Mouse (Mus musculus) MEL (cell line): ENCODE measurements around the gene Gfra4.

Experiments used
- EP300 ChIP-seq, 2 experiments: IDR thresholded peaks; 2 replicates each; pipeline ENCODE4 v1.6.1; 2011; ENCODE audit warnings: improper control_type of control experiment in 2 of 2, low read length in 2 of 2, low read depth in 1 of 2, mild to moderate bottlenecking in 1 of 2
- MYC ChIP-seq: IDR thresholded peaks from 2 replicates; pipeline ENCODE4 v1.6.1; 2011; ENCODE audit warnings: low read depth, mild to moderate bottlenecking, low read length, improper control_type of control experiment, moderate library complexity
- TCF12 ChIP-seq: IDR thresholded peaks from 2 replicates; pipeline ENCODE4 v1.6.1; 2014; ENCODE audit warnings: low read depth, mild to moderate bottlenecking, inconsistent platforms, low read length, improper control_type of control experiment, moderate library complexity

DNA sequence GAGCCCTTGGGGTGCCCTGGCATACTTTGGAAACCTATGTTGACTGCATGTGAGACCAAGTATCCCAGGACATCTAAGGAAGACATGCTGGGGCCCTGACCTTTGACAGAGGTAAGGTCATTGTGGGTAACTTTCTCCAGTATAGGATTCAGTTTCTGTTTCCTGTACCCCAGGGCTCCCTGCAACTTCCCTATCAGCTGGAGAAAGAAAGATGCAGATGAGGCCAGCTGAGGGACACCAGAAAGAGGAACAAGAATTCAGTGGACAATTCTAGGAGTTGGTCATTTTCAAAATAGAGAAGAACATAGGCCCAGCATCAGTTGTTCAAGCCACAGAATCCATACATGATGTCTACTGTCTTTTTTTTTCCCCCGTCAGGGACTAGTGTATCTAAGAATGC lies 46.7 kb upstream of the Gfra4 start:
- TF ChIP-seq MYC = no peak
- no peak for TF ChIP-seq TCF12
- TF ChIP-seq EP300 (IDR thresholded peaks at IDR 0.05; ENCODE audit: low read depth in 1 of 2, low read length in 2 of 2) = no peak
